In genomic region chr11:94937335-94937781, GRCm38 (mm10) we compare ENCODE assay signal across 9 mouse cellular contexts. TPM values are rescaled to one million over a fixed set of nuclear protein-coding genes. Genes with fewer than 3 reads are reported as not detected.
DNase-seq lines count a peak whose midpoint lies in the region; ATAC-seq lines count a peak whose summit lies in the region.
"Had no signal": no experiment of that assay in that cellular context is flagged by ENCODE, and none has a peak within 500 bp of the region (broad histone marks: within the 10 kb centered on the region; RNA-seq: fewer than 3 reads in every experiment).

No protein-coding gene starts in this region.

- H3K4me1 ChIP-seq in embryonic facial prominence, embryonic 10.5 days, result peaks cover 57% of the 10 kb centered on the region
- peaks cover 15% of the 10 kb centered on the region for H3K4me1 ChIP-seq in heart, embryonic 16.5 days (ENCODE audit: control insufficient read depth, insufficient read depth, low read length)
- H3K4me1 ChIP-seq in limb, embryonic 11.5 days (ENCODE audit: control insufficient read depth, insufficient read depth, low read length), result peaks cover 29% of the 10 kb centered on the region
- peaks cover 4% of the 10 kb centered on the region; the same call in 1 of the 2 replicates for H3K4me1 ChIP-seq in neural tube, embryonic 14.5 days (ENCODE audit: control insufficient read depth, insufficient read depth, low read length)

- peak overlapping the region; percentile 73 for H3K9ac ChIP-seq in heart, embryonic 16.5 days (ENCODE audit: low read length)
- H3K9ac ChIP-seq in limb, embryonic 11.5 days (ENCODE audit: low read length), result peak overlapping the region; percentile 44
- 0 out of 2 replicates have a peak overlapping the region, but pooled peaks have one; percentile 28 for H3K9ac ChIP-seq in neural tube, embryonic 14.5 days (replicated peaks; ENCODE audit: low read depth, low read length)

- peak overlapping the region; percentile 83 for H3K4me2 ChIP-seq in heart, embryonic 16.5 days (ENCODE audit: low read depth, low read length)
- peak overlapping the region; percentile 79 for H3K4me2 ChIP-seq in limb, embryonic 11.5 days (ENCODE audit: low read depth, severe bottlenecking)
- peak overlapping the region; percentile 47 for H3K4me2 ChIP-seq in neural tube, embryonic 14.5 days (ENCODE audit: low read depth, low read length)

- peaks cover 29% of the 10 kb centered on the region for H3K36me3 ChIP-seq in embryonic facial prominence, embryonic 10.5 days (replicated peaks)
- no peaks in the 10 kb centered on the region for H3K36me3 ChIP-seq in heart, embryonic 16.5 days (ENCODE audit: control insufficient read depth, insufficient read depth)
- peaks cover 5% of the 10 kb centered on the region for H3K36me3 ChIP-seq in limb, embryonic 11.5 days (ENCODE audit: control insufficient read depth, insufficient read depth, low read length)
- no peaks in the 10 kb centered on the region for H3K36me3 ChIP-seq in neural tube, embryonic 14.5 days (ENCODE audit: control insufficient read depth, insufficient read depth, low read length)

- H3K27ac ChIP-seq in embryonic facial prominence, embryonic 10.5 days (replicated peaks), result peak overlapping the region; percentile 35; the same call in 1 of the 2 replicates
- peak overlapping the region; percentile 81 for H3K27ac ChIP-seq in heart, embryonic 16.5 days (ENCODE audit: low read length)
- no peak overlapping the region for H3K27ac ChIP-seq in limb, embryonic 11.5 days (replicated peaks; ENCODE audit: low read depth, low read length)
- no peak overlapping the region for H3K27ac ChIP-seq in neural tube, embryonic 14.5 days (ENCODE audit: low read depth, low read length)

- H3K27me3 ChIP-seq in embryonic facial prominence, embryonic 10.5 days (replicated peaks; ENCODE audit: low read depth, poor library complexity, severe bottlenecking), result peaks cover 98% of the 10 kb centered on the region
- H3K27me3 ChIP-seq in heart, embryonic 16.5 days (ENCODE audit: control insufficient read depth, insufficient read depth, low read length), result peaks cover 20% of the 10 kb centered on the region
- no peaks in the 10 kb centered on the region for H3K27me3 ChIP-seq in limb, embryonic 11.5 days (ENCODE audit: control insufficient read depth, insufficient read depth, low read length)
- peaks cover 17% of the 10 kb centered on the region for H3K27me3 ChIP-seq in neural tube, embryonic 14.5 days (ENCODE audit: control insufficient read depth, insufficient read depth, low read length)

- WGBS in embryonic facial prominence, embryonic 10.5 days, result 1% methylated on average over 18 of the region's 18 CpGs
- WGBS in heart, embryonic 16.5 days, result under 1% methylated on average over 18 of the region's 18 CpGs
- under 1% methylated on average over 18 of the region's 18 CpGs for WGBS in limb, embryonic 11.5 days
- WGBS in neural tube, embryonic 14.5 days, result 0% methylated on average over 16 of the region's 18 CpGs

- peak overlapping the region; percentile 60 for H3K4me3 ChIP-seq in embryonic facial prominence, embryonic 10.5 days
- peak overlapping the region; percentile 54 for H3K4me3 ChIP-seq in heart, embryonic 16.5 days (ENCODE audit: low read length)
- H3K4me3 ChIP-seq in limb, embryonic 11.5 days (ENCODE audit: low read depth, low read length), result peak overlapping the region; percentile 43
- peak overlapping the region; percentile 24 for H3K4me3 ChIP-seq in neural tube, embryonic 14.5 days (ENCODE audit: low read depth, low read length)

- ATAC-seq in heart, embryonic 16.5 days (replicated peaks; ENCODE audit: extremely low read depth, insufficient read depth, low FRiP score), result peak; percentile 49
- peak; percentile 65 for ATAC-seq in limb, embryonic 11.5 days (ENCODE audit: insufficient number of reproducible peaks, low FRiP score, low TSS enrichment, low read depth)
- ATAC-seq in neural tube, embryonic 14.5 days (ENCODE audit: low read depth), result 0 out of 2 replicates have a peak, but pooled peaks have one; percentile 16

- peak; percentile 63 to 78 for DNase-seq in left cerebral cortex, adult 18-20 months (ENCODE audit: low spot score in 2 of 2)
- DNase-seq in left cerebral cortex, adult 11 months (ENCODE audit: low spot score), result no peak
- DNase-seq in embryonic facial prominence, embryonic 10.5 days (ENCODE audit: low spot score), result no peak
- no peak for DNase-seq in limb, embryonic 11.5 days (ENCODE audit: low spot score)
- DNase-seq in cerebellum, postnatal 4 days (ENCODE audit: low spot score in 2 of 2), result no peak
- DNase-seq in cerebellum, postnatal 14 days, result no peak

- no peaks in the 10 kb centered on the region for H3K9me3 ChIP-seq in embryonic facial prominence, embryonic 10.5 days
- no peaks in the 10 kb centered on the region for H3K9me3 ChIP-seq in heart, embryonic 16.5 days (replicated peaks; ENCODE audit: control insufficient read depth, low read length)
- no peaks in the 10 kb centered on the region for H3K9me3 ChIP-seq in limb, embryonic 11.5 days (ENCODE audit: control insufficient read depth, low read length)
- no peaks in the 10 kb centered on the region for H3K9me3 ChIP-seq in neural tube, embryonic 14.5 days (ENCODE audit: control insufficient read depth, low read length)

RNA-seq across cellular contexts. Expression of gene Col1a1, which starts 1.3 kb away (rescaled TPM):
- total RNA-seq in left cerebral cortex, adult 18-20 months (2021), result 10 to 100 TPM in 1 of 2 experiments, 1 to 10 TPM in 1; 8.8 to 11.2 TPM
- 61.5 and 88.8 TPM in 2 replicates for polyA plus RNA-seq in embryonic facial prominence, embryonic 10.5 days (2016; fragmentation: Nextera tagmentation; extraction: Ambion mirVana)
- polyA plus RNA-seq in heart, embryonic 16.5 days (2015; fragmentation: Nextera tagmentation; extraction: Ambion mirVana), result 669 and 799 TPM in 2 replicates
- polyA plus RNA-seq in limb, embryonic 11.5 days (2014; fragmentation: Nextera tagmentation; extraction: Ambion mirVana), result 89.0 and 102 TPM in 2 replicates
- polyA plus RNA-seq in neural tube, embryonic 14.5 days (2014; fragmentation: Nextera tagmentation; extraction: Ambion mirVana), result 7.4 and 239 TPM in 2 replicates

RNA-seq across cellular contexts. Expression of gene Hils1, which starts 30.0 kb away (rescaled TPM):
- total RNA-seq in left cerebral cortex, adult 18-20 months (2021), result not detected
- not detected in 2 replicates for polyA plus RNA-seq in embryonic facial prominence, embryonic 10.5 days (2016; fragmentation: Nextera tagmentation; extraction: Ambion mirVana)
- polyA plus RNA-seq in heart, embryonic 16.5 days (2015; fragmentation: Nextera tagmentation; extraction: Ambion mirVana), result 0.33 TPM in 1 of 2 replicates, not detected in the other
- polyA plus RNA-seq in limb, embryonic 11.5 days (2014; fragmentation: Nextera tagmentation; extraction: Ambion mirVana), result not detected in 2 replicates
- polyA plus RNA-seq in neural tube, embryonic 14.5 days (2014; fragmentation: Nextera tagmentation; extraction: Ambion mirVana), result not detected in 2 replicates
- total RNA-seq: adrenal gland, adult 18-20 months had no signal

RNA-seq across cellular contexts. Expression of gene Sgca, which starts 38.8 kb away (rescaled TPM):
- not detected for total RNA-seq in left cerebral cortex, adult 18-20 months (2021)
- polyA plus RNA-seq in embryonic facial prominence, embryonic 10.5 days (2016; fragmentation: Nextera tagmentation; extraction: Ambion mirVana), result 0.17 TPM in 1 of 2 replicates, not detected in the other
- 27.9 and 29.4 TPM in 2 replicates for polyA plus RNA-seq in heart, embryonic 16.5 days (2015; fragmentation: Nextera tagmentation; extraction: Ambion mirVana)
- 0.60 and 0.70 TPM in 2 replicates for polyA plus RNA-seq in limb, embryonic 11.5 days (2014; fragmentation: Nextera tagmentation; extraction: Ambion mirVana)
- polyA plus RNA-seq in neural tube, embryonic 14.5 days (2014; fragmentation: Nextera tagmentation; extraction: Ambion mirVana), result not detected in 2 replicates

RNA-seq across cellular contexts. Expression of gene Ppp1r9b, which starts 53.5 kb away (rescaled TPM):
- 100 to 1,000 TPM; 737 to 747 TPM for total RNA-seq in left cerebral cortex, adult 18-20 months (2021)
- 8.3 and 9.4 TPM in 2 replicates for polyA plus RNA-seq in embryonic facial prominence, embryonic 10.5 days (2016; fragmentation: Nextera tagmentation; extraction: Ambion mirVana)
- 5.8 and 6.4 TPM in 2 replicates for polyA plus RNA-seq in heart, embryonic 16.5 days (2015; fragmentation: Nextera tagmentation; extraction: Ambion mirVana)
- 14.4 and 14.8 TPM in 2 replicates for polyA plus RNA-seq in limb, embryonic 11.5 days (2014; fragmentation: Nextera tagmentation; extraction: Ambion mirVana)
- 27.7 and 29.8 TPM in 2 replicates for polyA plus RNA-seq in neural tube, embryonic 14.5 days (2014; fragmentation: Nextera tagmentation; extraction: Ambion mirVana)

Comparison
In these comparisons a context has a peak if more than half of its experiments do, and no peak if none do; other contexts are left out.
1. DNase-seq: peak in left cerebral cortex, adult 18-20 months (2 of 2); none in left cerebral cortex, adult 11 months (single experiment), embryonic facial prominence, embryonic 10.5 days (single experiment), limb, embryonic 11.5 days (single experiment), cerebellum, postnatal 4 days (0 of 2) and cerebellum, postnatal 14 days (0 of 2).
2. H3K27ac ChIP-seq: peak in embryonic facial prominence, embryonic 10.5 days (single experiment) and heart, embryonic 16.5 days (single experiment); none in limb, embryonic 11.5 days (single experiment) and neural tube, embryonic 14.5 days (single experiment).
3. RNA of gene Sgca, which starts 38.8 kb away (polyA plus RNA-seq): 27.9 to 29.4 TPM in heart, embryonic 16.5 days; 0.60 to 0.70 TPM in limb, embryonic 11.5 days, 0.17 TPM in embryonic facial prominence, embryonic 10.5 days and not detected in neural tube, embryonic 14.5 days; every median in the first group is over 10 times any median in the second.
4. Peak in every context shown above with its lines, with median percentiles within 50 percentile points of each other: H3K4me3 ChIP-seq, ATAC-seq, H3K4me2 ChIP-seq and H3K9ac ChIP-seq.